Comparison of ENCODE assay signal across 13 mouse cellular contexts in genomic region chr15:28615662-28616061, GRCm38 (mm10).
DNase-seq lines count a peak whose midpoint lies in the region; ATAC-seq lines count a peak whose summit lies in the region.
"Had no signal": no experiment of that assay in that cellular context is flagged by ENCODE, and none has a peak within 500 bp of the region (broad histone marks: within the 10 kb centered on the region; RNA-seq: fewer than 3 reads in every experiment).

No protein-coding gene starts in this region.

- DNase-seq in cerebellum, postnatal 4 days (ENCODE audit: low spot score in 2 of 2): no peak
- DNase-seq in cerebellum, adult 11 months: peak; percentile 3
- DNase-seq in cerebellum, postnatal 25 days: peak; percentile 45 to 62
- peak; percentile 37 for DNase-seq in layer of hippocampus, adult 9-11 months
- DNase-seq in urinary bladder, adult 18-20 months (ENCODE audit: low spot score in 2 of 2): no peak
- DNase-seq in kidney, postnatal 14 days: no peak
- no peak for DNase-seq in thymus, postnatal 14 days
- DNase-seq: adrenal gland, postnatal 25 days; heart, postnatal 36 days; liver; lung, embryonic 14.5 days; right cerebral cortex, postnatal 25 days had no signal

- peak; percentile 82 for ATAC-seq in cerebellum, adult (ENCODE audit: insufficient number of reproducible peaks, low FRiP score, low TSS enrichment)

Comparison
In these comparisons a context has a peak if more than half of its experiments do, and no peak if none do; other contexts are left out.
1. DNase-seq: peak in cerebellum, adult 11 months (single experiment), cerebellum, postnatal 25 days (2 of 2) and layer of hippocampus, adult 9-11 months (single experiment); none in cerebellum, postnatal 4 days (0 of 2), urinary bladder, adult 18-20 months (0 of 2), kidney, postnatal 14 days (single experiment) and thymus, postnatal 14 days (single experiment).